Mouse (Mus musculus) adrenal gland, postnatal 36 days (tissue): ENCODE results near the gene Tfg. TPM values are rescaled to one million over a fixed set of nuclear protein-coding genes. Genes with fewer than 3 reads are reported as not detected.

Experiments
- DNase-seq, 2 experiments: peaks; one replicate each; pipeline ENCODE4 v3.0.0; 2021; ENCODE audit warnings: mixed read lengths in 1 of 2
- long read RNA-seq, 2 experiments: library from polyadenylated mRNA; stranded (forward); transcript quantifications; one replicate each; pipeline ENCODE4 v2.0.0; 2021; ENCODE audit warnings: borderline sequencing depth in 2 of 2
- total RNA-seq, 2 experiments: library from RNA; stranded (reverse); gene quantifications; 2 replicates each; pipeline ENCODE4 v1.2.3; 2021

Gene Tfg
- 10 to 100 TPM; 66.5 to 67.4 TPM for total RNA-seq
- long read RNA-seq, experiment 1, transcript Tfg-201 (8 exons, 1,945 nt) = major isoform, 35 of 52 reads
- long read RNA-seq, experiment 1, partial matches to known transcripts = 6 of 52 reads
- long read RNA-seq, experiment 1, other reads (novel, unspliced or antisense) = 11 of 52 reads
- long read RNA-seq, experiment 2, transcript Tfg-201 (8 exons, 1,945 nt) = major isoform, 14 of 18 reads
- long read RNA-seq, experiment 2, partial matches to known transcripts = 1 of 18 reads
- long read RNA-seq, experiment 2, other reads (novel, unspliced or antisense) = 3 of 18 reads

DNA sequence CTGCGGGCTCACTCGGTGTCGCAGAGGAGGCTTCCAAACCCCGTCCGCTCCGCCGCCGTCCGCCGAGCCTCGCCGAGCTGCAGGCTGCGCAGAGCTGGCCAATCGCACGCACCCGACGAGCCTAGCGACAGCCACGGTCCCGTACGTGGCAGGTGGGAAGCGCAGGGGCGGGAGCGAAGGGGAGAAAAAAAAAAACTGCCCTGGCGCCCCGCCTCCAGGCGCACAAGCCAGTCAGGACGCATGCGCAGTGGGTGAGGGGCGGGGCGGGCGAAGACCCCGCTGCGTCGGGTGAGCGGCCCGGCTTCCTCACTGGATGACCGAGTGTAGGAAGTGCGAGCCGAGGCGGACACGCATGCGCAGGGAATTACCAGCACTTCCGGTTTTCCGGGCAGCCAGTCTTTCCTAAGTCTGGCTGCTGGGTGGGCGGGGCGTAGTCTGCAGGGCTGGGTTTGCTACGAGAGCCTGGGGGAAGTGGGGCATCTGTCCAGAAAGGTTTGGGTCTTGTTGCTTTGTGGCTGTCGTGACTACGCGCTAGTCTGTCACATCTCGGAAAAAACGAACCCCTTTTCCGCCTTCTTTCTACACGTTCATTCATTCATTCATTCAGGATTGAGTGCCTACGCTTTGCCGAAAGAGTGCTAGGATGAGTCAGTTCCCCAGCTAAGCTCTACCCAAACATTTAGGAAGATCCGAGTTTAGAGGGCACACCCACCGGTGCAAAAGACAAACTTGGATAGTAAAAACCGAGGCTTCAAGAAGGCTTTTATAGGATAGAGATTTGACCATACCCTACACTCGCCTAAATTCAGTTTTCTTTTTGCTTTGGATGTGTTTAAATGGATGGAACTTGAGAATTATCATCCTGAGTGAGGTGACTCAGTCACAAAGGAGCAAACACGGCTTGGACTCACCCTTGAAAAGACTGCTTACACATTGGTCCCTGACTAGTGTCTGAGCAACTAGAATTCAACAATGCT lies at the start of gene Tfg:
Gene Tfg (minus strand): TSS at position 227 of the 977 bp plus-strand sequence.
- peak; percentile 99 to 100 for DNase-seq

- DNase-seq = no peak
Observed at GRCm38 (mm10) chr16:56729060-56729459, 11.8 kb upstream of the Tfg start.

DNA sequence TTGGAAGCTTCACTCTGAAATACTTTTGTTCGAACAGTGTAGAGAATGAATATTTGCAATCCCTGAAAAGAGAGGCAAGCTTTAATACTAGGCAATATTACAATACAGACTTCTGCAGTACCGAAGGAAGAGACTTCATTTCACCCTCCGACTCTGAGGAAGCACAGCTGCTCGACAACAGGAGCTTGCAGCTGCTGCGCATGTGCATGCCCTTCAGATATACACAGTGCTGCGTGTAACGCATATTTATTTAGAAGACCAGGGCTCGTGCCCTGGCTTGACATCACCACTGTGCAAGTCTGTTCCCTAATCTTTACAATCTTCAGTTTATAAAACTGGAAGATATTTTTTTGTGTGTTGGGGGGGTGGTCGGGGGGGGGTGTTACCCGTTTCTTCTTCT lies 7.7 kb upstream of the Tfg start:
- no peak for DNase-seq

DNA sequence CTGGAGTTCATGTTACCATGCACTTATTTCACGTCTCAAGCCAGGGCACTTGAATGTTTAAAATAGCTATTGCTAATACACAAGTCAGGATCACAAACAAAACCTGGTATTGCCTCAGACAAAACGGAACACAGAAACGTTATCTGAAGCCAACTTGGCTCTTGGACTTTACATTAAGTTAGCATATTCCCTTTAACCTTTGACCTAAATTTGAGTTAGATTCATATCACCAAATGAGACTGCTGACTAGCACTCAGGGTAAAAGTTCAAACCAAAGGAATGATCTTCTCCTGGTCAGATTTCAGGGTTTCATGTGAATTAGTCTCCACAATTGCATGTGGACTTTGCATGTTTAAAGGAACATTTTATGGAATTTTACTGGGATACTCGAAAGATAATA lies 5.1 kb upstream of the Tfg start:
- no peak for DNase-seq

- no peak for DNase-seq
Observed at GRCm38 (mm10) chr16:56719031-56719430, 1.8 kb upstream of the Tfg start.

DNA sequence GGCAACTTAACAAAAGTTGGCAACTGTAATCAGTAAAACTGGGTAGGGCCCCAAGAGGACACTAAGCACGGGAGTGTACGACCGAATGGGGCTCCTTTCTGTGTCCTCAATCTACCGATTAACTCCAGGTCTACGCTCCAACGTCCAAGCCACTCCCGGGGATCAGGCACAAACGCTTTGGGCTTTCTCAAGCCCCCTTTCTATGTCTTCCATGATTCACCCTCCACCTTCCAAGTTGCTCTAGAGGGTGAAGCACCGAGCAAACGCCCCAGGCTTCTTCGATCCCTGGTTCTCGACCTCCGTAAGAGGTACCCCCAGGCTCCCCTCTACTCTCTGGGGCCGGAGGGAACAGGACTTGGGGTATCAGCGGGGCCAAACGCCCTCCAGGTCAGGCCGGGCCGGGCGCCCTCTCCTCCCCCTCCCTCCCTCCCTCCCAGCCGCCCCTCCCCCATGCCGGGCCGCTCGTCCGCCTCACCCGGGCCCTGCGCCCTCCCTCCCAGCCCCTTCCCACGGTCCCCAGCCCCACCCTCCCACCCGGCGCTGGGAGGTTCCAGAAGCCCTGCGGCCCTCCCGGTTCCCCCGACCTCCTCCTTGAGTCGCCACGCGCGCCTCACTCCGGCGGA lies 582 bp downstream of the Tfg start:
- DNase-seq = peak in 1 of 2 experiments; percentile 72

DNA sequence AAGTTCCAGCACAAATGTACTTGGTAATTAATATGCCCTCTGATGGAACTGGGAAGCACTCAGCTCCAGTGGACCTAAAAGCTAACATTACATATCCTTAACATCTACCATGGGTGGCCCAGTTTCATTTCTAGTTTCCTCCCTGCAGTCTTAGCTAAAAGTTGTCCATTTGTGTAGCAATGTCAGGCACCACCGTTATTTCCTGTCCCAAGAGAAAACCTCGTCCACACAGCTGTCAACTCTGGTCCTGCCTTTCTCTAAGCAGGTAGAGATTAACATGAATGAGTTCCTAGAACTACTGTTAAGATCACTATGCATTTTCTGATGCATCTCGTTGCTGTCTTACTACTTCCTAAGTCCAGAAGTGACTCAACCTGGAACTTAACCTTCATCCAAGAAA lies 1.6 kb downstream of the Tfg start:
- DNase-seq = no peak

- no peak for DNase-seq
Observed at GRCm38 (mm10) chr16:56710071-56710470, 7.2 kb downstream of the Tfg start.

- DNase-seq = no peak
Observed at GRCm38 (mm10) chr16:56705731-56706130, 11.5 kb downstream of the Tfg start.

DNA sequence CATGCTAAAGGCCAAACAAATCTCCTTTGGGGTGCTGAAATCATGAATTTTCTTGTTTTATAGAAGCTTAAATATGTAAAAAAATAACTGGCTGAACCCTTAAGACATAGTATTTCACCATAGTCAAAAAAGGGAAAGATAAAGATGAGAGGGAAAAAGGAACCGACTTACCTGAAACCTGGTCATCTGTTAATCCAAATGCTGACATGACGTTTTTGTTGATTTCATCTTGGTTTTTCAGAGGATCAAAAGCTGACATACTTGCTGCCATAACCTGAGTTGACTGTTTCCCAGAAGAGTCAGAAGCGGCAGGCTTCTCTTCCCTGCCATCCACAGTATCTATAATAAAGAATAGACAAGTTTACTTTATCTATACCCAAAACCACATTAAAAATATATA lies 16.4 kb downstream of the Tfg start:
- DNase-seq = no peak

- no peak for DNase-seq
Observed at GRCm38 (mm10) chr16:56696448-56696847, 20.8 kb downstream of the Tfg start.

- DNase-seq = no peak
Observed at GRCm38 (mm10) chr16:56690715-56691114, 26.5 kb downstream of the Tfg start.

GRCm38 (mm10) chr16:56686747-56687146 lies 30.5 kb downstream of the Tfg start:
- no peak for DNase-seq

GRCm38 (mm10) chr16:56681010-56681645 lies 36.1 kb downstream of the Tfg start:
- no peak for DNase-seq

- peak in 1 of 2 experiments; percentile 23 for DNase-seq
Observed at GRCm38 (mm10) chr16:56677146-56677545, 40.1 kb downstream of the Tfg start.

- no peak for DNase-seq
Observed at GRCm38 (mm10) chr16:56673420-56673819, 43.8 kb downstream of the Tfg start.

DNA sequence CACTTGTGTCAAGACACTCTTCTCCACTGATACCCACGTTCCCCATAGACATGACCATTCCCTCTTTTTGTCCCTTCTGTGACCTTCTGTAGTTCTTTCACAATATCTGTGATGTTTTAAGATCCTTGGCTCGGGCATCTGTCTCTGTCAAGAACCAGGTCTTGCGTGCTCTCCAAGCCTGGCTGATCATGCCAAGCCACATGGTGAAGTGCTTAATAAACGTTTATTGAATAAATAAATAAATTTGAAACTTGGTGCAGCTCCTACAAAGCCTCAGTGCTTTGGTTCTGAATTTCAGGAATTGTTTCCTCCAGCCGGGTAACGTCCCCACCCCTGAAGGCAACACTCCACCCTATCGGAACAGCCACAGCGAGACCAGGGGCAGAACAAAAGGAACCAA lies 46.3 kb downstream of the Tfg start:
- peak; percentile 5 to 22 for DNase-seq

DNA sequence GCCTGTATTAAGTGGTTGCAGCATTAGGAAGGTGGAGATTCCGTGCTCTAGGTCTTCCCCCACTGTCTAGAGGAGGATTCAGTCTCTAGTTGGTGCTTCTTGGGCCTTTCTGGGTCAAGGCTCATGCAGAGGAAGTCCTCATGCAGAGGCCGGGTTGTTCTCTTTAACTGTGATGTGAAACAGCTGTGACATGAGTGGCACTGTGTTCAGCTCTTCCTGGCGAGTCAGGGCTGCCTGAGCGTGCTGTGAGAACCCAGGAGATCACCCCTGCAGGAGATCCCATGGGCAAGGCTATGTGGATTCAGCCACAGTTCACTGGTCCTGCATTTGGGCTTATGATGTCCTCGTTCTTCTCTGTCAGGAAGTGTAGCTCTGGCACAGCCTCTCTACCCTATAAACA lies 47.7 kb downstream of the Tfg start:
- DNase-seq = no peak

GRCm38 (mm10) chr16:56658866-56659265 lies 58.4 kb downstream of the Tfg start:
- DNase-seq = no peak

- DNase-seq = no peak
Observed at GRCm38 (mm10) chr16:56655193-56655910, 61.9 kb downstream of the Tfg start.

GRCm38 (mm10) chr16:56646382-56647172 lies 70.7 kb downstream of the Tfg start:
- no peak for DNase-seq
